Mouse (Mus musculus) liver, adult (tissue): ENCODE measurements around the gene Ppp3r1.

Experiments
- GATA4 ChIP-seq: IDR thresholded peaks from 2 replicates; pipeline ENCODE4 v1.6.1; 2014; ENCODE audit warnings: mild to moderate bottlenecking, low read length; ENCODE audit not compliant: insufficient replicate concordance

Ppp3r1 gene

GRCm38 (mm10) chr11:17158858-17159737 is at the start of gene Ppp3r1:
Ppp3r1 (plus strand) TSS chr11:17159263.
- TF ChIP-seq GATA4 = no peak; the same call in 1 of the 2 replicates

GRCm38 (mm10) chr11:17112419-17113090 is 46.5 kb upstream of the Ppp3r1 start:
- no peak for TF ChIP-seq GATA4

- no peak for TF ChIP-seq GATA4
Measured at GRCm38 (mm10) chr11:17126418-17126817, 32.6 kb upstream of the Ppp3r1 start.

- no peak for TF ChIP-seq GATA4
Measured at GRCm38 (mm10) chr11:17135638-17136037, 23.4 kb upstream of the Ppp3r1 start.

GRCm38 (mm10) chr11:17138306-17139033 is 20.6 kb upstream of the Ppp3r1 start:
- no peak for TF ChIP-seq GATA4

GRCm38 (mm10) chr11:17159738-17160241 is 727 bp downstream of the Ppp3r1 start:
- no peak for TF ChIP-seq GATA4

- no peak for TF ChIP-seq GATA4
Measured at GRCm38 (mm10) chr11:17160242-17160641, 1.2 kb downstream of the Ppp3r1 start.

GRCm38 (mm10) chr11:17163956-17164355 is 4.9 kb downstream of the Ppp3r1 start:
- no peak for TF ChIP-seq GATA4

- TF ChIP-seq GATA4 = no peak
Measured at GRCm38 (mm10) chr11:17166627-17167026, 7.6 kb downstream of the Ppp3r1 start.

- no peak for TF ChIP-seq GATA4
Measured at GRCm38 (mm10) chr11:17169262-17169661, 10.2 kb downstream of the Ppp3r1 start.

- TF ChIP-seq GATA4 = no peak
Measured at GRCm38 (mm10) chr11:17170938-17171729, 12.1 kb downstream of the Ppp3r1 start.

GRCm38 (mm10) chr11:17172300-17172699 is 13.2 kb downstream of the Ppp3r1 start:
- no peak for TF ChIP-seq GATA4

GRCm38 (mm10) chr11:17176638-17177037 is 17.6 kb downstream of the Ppp3r1 start:
- TF ChIP-seq GATA4 = no peak

GRCm38 (mm10) chr11:17180753-17181152 is 21.7 kb downstream of the Ppp3r1 start:
- TF ChIP-seq GATA4 = no peak

GRCm38 (mm10) chr11:17181807-17182206 is 22.7 kb downstream of the Ppp3r1 start, which contains the start of gene Wdr92:
Wdr92 (plus strand) TSS chr11:17182107.
- no peak for TF ChIP-seq GATA4

- no peak for TF ChIP-seq GATA4
Measured at GRCm38 (mm10) chr11:17183165-17183564, 24.1 kb downstream of the Ppp3r1 start.
